In genomic region chr4:109460421-109461179, GRCm38 (mm10) we compare ENCODE assay signal across 7 mouse cellular contexts. TPM values are rescaled to one million over a fixed set of nuclear protein-coding genes. Genes with fewer than 3 reads are reported as not detected.
A peak's percentile ranks its signal among the peaks of the same experiment; 100 is the strongest.
DNase-seq lines count a peak whose midpoint lies in the region; TF ChIP-seq lines count a peak whose summit lies in the region.

No protein-coding gene starts in this region.

- TF ChIP-seq CTCF in kidney, adult 2 months (conservative IDR thresholded peaks at IDR 0.05; ENCODE audit: insufficient read depth, insufficient read length, low read depth, low read length) = no peak

- peak overlapping the region; percentile 95 for H3K27ac ChIP-seq in kidney, adult 2 months (ENCODE audit: insufficient read depth, low read depth, low read length)
- H3K27ac ChIP-seq in forebrain, embryonic 10.5 days = no peak overlapping the region

- H3K4me3 ChIP-seq in kidney, adult 2 months (ENCODE audit: insufficient read depth, low read depth, low read length) = no peak overlapping the region
- H3K4me3 ChIP-seq in forebrain, embryonic 10.5 days = no peak overlapping the region

- H3K9me3 ChIP-seq in forebrain, embryonic 10.5 days = no peaks in the 10 kb centered on the region

- TF ChIP-seq POLR2A in kidney, adult 2 months (IDR thresholded peaks at IDR 0.05; ENCODE audit: low read depth, low read length) = no peak

- H3K36me3 ChIP-seq in kidney, adult 2 months (ENCODE audit: control insufficient read depth, insufficient read depth, low read length) = peaks cover under 1% of the 10 kb centered on the region; the same call in 1 of the 2 replicates
- H3K36me3 ChIP-seq in forebrain, embryonic 10.5 days (replicated peaks) = peaks cover 8% of the 10 kb centered on the region

- DNase-seq in adipocyte (ENCODE audit: low spot score) = peak; percentile 56
- peak; percentile 70 to 79 for DNase-seq in heart, adult 18-20 months
- DNase-seq in kidney, adult 2 months = peak; percentile 65
- peak; percentile 47 for DNase-seq in lung, postnatal 14 days
- DNase-seq in adrenal gland, postnatal 14 days = no peak
- DNase-seq in ovary, adult 18-20 months (ENCODE audit: low spot score) = no peak
- DNase-seq in forebrain, embryonic 10.5 days (ENCODE audit: extremely low spot score, low spot score) = no peak

- H3K27me3 ChIP-seq in kidney, adult 2 months (replicated peaks; ENCODE audit: control insufficient read depth, insufficient read depth, low read length) = no peaks in the 10 kb centered on the region
- H3K27me3 ChIP-seq in forebrain, embryonic 10.5 days (ENCODE audit: poor library complexity, severe bottlenecking) = no peaks in the 10 kb centered on the region

- peaks cover 4% of the 10 kb centered on the region; the same call in 1 of the 2 replicates for H3K4me1 ChIP-seq in kidney, adult 2 months (ENCODE audit: control insufficient read depth, insufficient read depth, low read length)
- H3K4me1 ChIP-seq in forebrain, embryonic 10.5 days = no peaks in the 10 kb centered on the region

- WGBS in kidney, adult 2 months = 37% methylated on average over 3 of the region's 3 CpGs
- WGBS in forebrain, embryonic 10.5 days = 82% methylated on average over 3 of the region's 3 CpGs

RNA-seq across cellular contexts. Expression of gene Rnf11, which starts 23.9 kb away (rescaled TPM):
- total RNA-seq in heart, adult 18-20 months (2021) = 100 to 1,000 TPM in 1 of 2 experiments, 10 to 100 TPM in 1; 94.8 to 102 TPM
- 52.9 and 57.5 TPM in 2 replicates for polyA plus RNA-seq in kidney, adult 2 months (2012; rRNA removed)
- total RNA-seq in adrenal gland, postnatal 14 days (2021) = 122 and 138 TPM in 2 replicates
- 20.6 and 21.0 TPM in 2 replicates for polyA plus RNA-seq in forebrain, embryonic 10.5 days (2016; fragmentation: Nextera tagmentation; extraction: Ambion mirVana)

RNA-seq across cellular contexts. Expression of gene Ttc39a, which starts 54.2 kb away (rescaled TPM):
- total RNA-seq in heart, adult 18-20 months (2021) = 1 to 10 TPM; 1.7 to 2.1 TPM
- polyA plus RNA-seq in kidney, adult 2 months (2012; rRNA removed) = 2.8 and 3.1 TPM in 2 replicates
- 6.2 and 7.1 TPM in 2 replicates for total RNA-seq in adrenal gland, postnatal 14 days (2021)
- 4.2 and 4.9 TPM in 2 replicates for polyA plus RNA-seq in forebrain, embryonic 10.5 days (2016; fragmentation: Nextera tagmentation; extraction: Ambion mirVana)

Comparison
In these comparisons a context has a peak if more than half of its experiments do, and no peak if none do; other contexts are left out.
1. DNase-seq: peak in adipocyte (single experiment), heart, adult 18-20 months (2 of 2), kidney, adult 2 months (single experiment) and lung, postnatal 14 days (single experiment); none in adrenal gland, postnatal 14 days (single experiment), ovary, adult 18-20 months (single experiment) and forebrain, embryonic 10.5 days (single experiment).